Mouse (Mus musculus) hindbrain, embryonic 16.5 days (tissue): ENCODE measurements around the gene 5330417C22Rik. TPM values are rescaled to one million over a fixed set of nuclear protein-coding genes. Genes with fewer than 3 reads are reported as not detected.

ENCODE experiments used
- ATAC-seq: fragments of 200-750 bp; cut with Nextera tagmentation; 2 replicates; pipeline ENCODE4 v1.8.0; 2017; ENCODE audit warnings: moderate TSS enrichment, moderate library complexity
- H3K27ac ChIP-seq: fragments of 300-500 bp; sonication (generic); 2 replicates; pipeline ENCODE4 v1.5.1; 2014; ENCODE audit warnings: low read depth, mild to moderate bottlenecking, control low read depth, low read length, moderate library complexity
- H3K27me3 ChIP-seq: fragments of 300-500 bp; sonication (generic); replicated peaks from 2 replicates; pipeline ENCODE4 v1.6.1; 2014; ENCODE audit warnings: low read length; ENCODE audit not compliant: control insufficient read depth, insufficient read depth
- H3K36me3 ChIP-seq: fragments of 300-500 bp; sonication (generic); 2 replicates; pipeline ENCODE4 v1.6.1; 2014; ENCODE audit warnings: mild to moderate bottlenecking, low read length, moderate library complexity, mixed read lengths; ENCODE audit not compliant: control insufficient read depth, insufficient read depth
- H3K4me1 ChIP-seq: fragments of 300-500 bp; sonication (generic); 2 replicates; pipeline ENCODE4 v1.6.1; 2014; ENCODE audit warnings: low read depth, low read length; ENCODE audit not compliant: control insufficient read depth, insufficient read depth
- H3K4me2 ChIP-seq: fragments of 300-500 bp; sonication (generic); 2 replicates; pipeline ENCODE4 v1.6.1; 2014; ENCODE audit warnings: mild to moderate bottlenecking, low read length, control low read depth, moderate library complexity
- H3K4me3 ChIP-seq: fragments of 300-500 bp; sonication (generic); 2 replicates; pipeline ENCODE4 v1.5.1; 2014; ENCODE audit warnings: mild to moderate bottlenecking, low read length, control low read depth, moderate library complexity
- H3K9ac ChIP-seq: fragments of 300-500 bp; sonication (generic); 2 replicates; pipeline ENCODE4 v1.6.1; 2014; ENCODE audit warnings: low read depth, mild to moderate bottlenecking, control low read depth, low read length, moderate library complexity
- H3K9me3 ChIP-seq: fragments of 300-500 bp; sonication (generic); 2 replicates; pipeline ENCODE4 v1.6.1; 2014; ENCODE audit warnings: mild to moderate bottlenecking, low read length, moderate library complexity; ENCODE audit not compliant: control insufficient read depth
- WGBS: fragments of 180-500 bp; shearing (Covaris S2); extraction: QIAGEN DNeasy Blood & Tissue Kit; methylation state at CpG from one replicate; pipeline ENCODE4 v1.1.7; 2014; 5-methylcytosine and 5-hydroxymethylcytosine counted together
- polyA plus RNA-seq: library from polyadenylated mRNA; unstranded; fragments of >200 nt; fragmentation: Nextera tagmentation; extraction: Ambion mirVana; gene quantifications from 2 replicates; pipeline ENCODE4 v1.2.1, GENCODE M21; 2015

The 5330417C22Rik gene
- polyA plus RNA-seq, 1 experiment from 2014 or later = 18.5 TPM

- peaks cover 19% of the 10 kb centered on the region for H3K36me3 ChIP-seq
- no peak overlapping the region for H3K4me2 ChIP-seq
- peaks cover 3% of the 10 kb centered on the region; the same call in 1 of the 2 replicates for H3K4me1 ChIP-seq
These were observed 103.0 kb downstream of the 5330417C22Rik start for GRCm38 (mm10) chr3:108433188-108433880.

DNA sequence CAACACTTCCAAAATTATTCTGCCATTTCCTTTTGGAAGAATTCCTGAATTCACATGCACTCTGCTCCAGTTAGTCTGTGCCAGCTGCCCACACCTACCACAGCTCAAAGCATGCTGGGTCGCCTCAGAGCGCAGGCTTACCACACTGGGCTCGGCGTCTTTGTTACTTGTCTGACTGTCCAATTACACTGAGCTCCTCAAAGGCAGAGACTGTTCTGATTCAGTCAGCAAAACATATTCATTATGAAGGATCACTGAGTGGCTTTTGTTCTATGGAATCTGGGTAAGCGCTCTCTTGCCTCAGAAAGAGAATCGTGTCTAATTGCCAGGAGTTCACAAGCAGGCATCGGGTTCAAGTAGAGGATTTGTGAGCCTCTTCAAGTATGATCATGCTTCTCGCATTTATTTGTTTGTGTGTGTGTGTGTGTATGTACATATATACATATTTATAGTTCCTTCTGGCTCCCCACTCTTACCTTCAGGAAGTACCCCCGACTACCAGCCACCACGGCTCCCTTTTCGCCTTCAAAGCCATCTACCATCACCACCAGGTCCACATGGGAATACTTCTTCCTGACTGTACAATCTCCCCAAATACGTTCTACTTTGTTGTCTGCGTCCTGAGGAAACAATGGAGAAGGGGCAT, 103.7 kb downstream of the 5330417C22Rik start:
- Histone ChIP-seq H3K27me3 (no peaks in the 10 kb centered on the region), H3K36me3 (peaks cover 26% of the 10 kb centered on the region), H3K27ac (peak overlapping the region; percentile 68), H3K4me3 (no peak overlapping the region), H3K4me1 (peaks cover 3% of the 10 kb centered on the region; the same call in 1 of the 2 replicates), H3K4me2 (no peak overlapping the region), H3K9ac (no peak overlapping the region), H3K9me3 (no peaks in the 10 kb centered on the region)
- WGBS = 23% methylated on average over 13 of the region's 13 CpGs
- no peak; the same call in 1 of the 2 replicates for ATAC-seq

More at GRCm38 (mm10) chr3:108433188-108433880, 103.0 kb downstream of the 5330417C22Rik start:
- ATAC-seq = peak; percentile 91
- no peak overlapping the region; the same call in 1 of the 2 replicates for H3K9ac ChIP-seq
- H3K4me3 ChIP-seq = no peak overlapping the region
- H3K27me3 ChIP-seq = no peaks in the 10 kb centered on the region
- H3K9me3 ChIP-seq = no peaks in the 10 kb centered on the region
- H3K27ac ChIP-seq = peak overlapping the region; percentile 68
- 19% methylated on average over 18 of the region's 18 CpGs for WGBS

DNA sequence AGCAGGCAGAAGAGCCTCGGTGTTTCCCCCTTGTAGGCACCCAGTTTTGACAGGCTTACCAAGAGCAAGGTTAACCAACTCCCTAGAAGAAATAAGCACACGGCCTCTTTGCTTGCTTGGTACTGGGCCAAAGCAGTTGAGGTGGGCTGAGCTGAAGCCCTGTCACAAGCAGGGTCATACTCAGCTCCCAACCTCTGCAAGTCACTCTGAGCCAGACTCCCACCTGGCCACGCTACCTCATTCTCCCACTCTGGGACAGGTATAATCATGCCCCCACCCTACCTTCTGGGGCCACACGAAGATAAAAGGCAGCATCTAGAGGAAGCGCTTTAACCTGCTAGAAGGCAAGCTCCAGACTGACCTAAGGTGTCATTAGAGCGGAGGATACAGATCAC, 110.7 kb downstream of the 5330417C22Rik start:
- peaks cover 23% of the 10 kb centered on the region for H3K4me1 ChIP-seq
- no peak overlapping the region; the same call in 1 of the 2 replicates for H3K27ac ChIP-seq
- 57% methylated on average over 6 of the region's 6 CpGs for WGBS
- peaks cover 42% of the 10 kb centered on the region for H3K36me3 ChIP-seq
- no peak for ATAC-seq
- H3K4me2 ChIP-seq = no peak overlapping the region
- no peak overlapping the region for H3K4me3 ChIP-seq
- no peak overlapping the region for H3K9ac ChIP-seq
- H3K27me3 ChIP-seq = no peaks in the 10 kb centered on the region
- no peaks in the 10 kb centered on the region for H3K9me3 ChIP-seq

GRCm38 (mm10) chr3:108424944-108425623, 111.3 kb downstream of the 5330417C22Rik start:
- H3K27ac ChIP-seq = peak overlapping the region; percentile 21; the same call in 1 of the 2 replicates
- peaks cover 23% of the 10 kb centered on the region for H3K4me1 ChIP-seq
- no peak overlapping the region for H3K4me3 ChIP-seq
- no peak overlapping the region for H3K9ac ChIP-seq
- WGBS = 35% methylated on average over 7 of the region's 7 CpGs
- no peak overlapping the region for H3K4me2 ChIP-seq
- ATAC-seq = no peak
- H3K9me3 ChIP-seq = no peaks in the 10 kb centered on the region
- H3K27me3 ChIP-seq = no peaks in the 10 kb centered on the region
- H3K36me3 ChIP-seq = peaks cover 42% of the 10 kb centered on the region

DNA sequence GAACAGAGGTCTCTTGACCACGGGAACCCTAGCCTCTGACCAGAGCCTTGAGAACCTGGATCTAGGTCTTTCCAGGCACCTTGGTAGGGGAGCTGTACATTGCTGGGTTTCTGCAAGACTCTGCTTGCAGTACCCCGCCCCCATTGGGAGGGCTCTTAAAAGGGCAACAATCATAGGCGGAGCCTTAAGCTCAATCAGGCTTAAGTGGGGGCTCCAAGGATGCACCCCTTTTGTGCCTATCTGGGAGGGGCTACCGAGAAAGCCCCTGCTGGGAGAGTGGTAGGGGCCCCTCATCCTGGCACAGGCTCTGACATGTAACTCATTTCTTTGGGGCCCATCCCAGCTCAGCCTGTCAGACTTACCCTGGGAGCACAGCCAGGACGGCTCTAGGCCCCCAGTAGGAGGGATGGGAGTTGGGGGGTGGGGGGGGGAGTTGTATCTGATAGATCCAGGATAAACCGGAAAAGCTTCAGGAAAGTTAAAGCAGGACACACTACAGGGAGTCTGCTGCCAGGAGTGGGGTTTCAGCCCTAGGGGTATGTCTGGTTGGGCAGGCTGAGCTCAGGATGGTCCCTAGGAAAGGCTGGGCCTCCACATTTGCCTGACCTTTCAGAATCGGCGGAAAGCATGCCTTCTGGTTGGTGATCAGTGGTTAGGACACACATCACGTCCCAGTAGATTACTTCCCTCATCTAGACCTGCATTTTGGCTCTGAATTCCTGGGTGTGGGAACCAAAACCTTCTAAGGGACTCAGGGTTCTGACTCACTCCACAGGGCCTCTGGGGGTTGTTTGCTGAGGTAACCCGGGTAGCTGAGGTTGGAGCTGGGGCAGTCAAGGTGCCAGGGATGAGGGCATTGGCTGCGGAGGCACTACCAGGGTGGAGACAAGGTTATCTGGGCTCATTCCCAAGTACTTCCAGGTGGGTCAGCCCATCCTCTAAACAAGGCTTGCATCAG, 112.2 kb downstream of the 5330417C22Rik start:
- peaks cover 36% of the 10 kb centered on the region for H3K36me3 ChIP-seq
- H3K4me2 ChIP-seq = peak overlapping the region; percentile 50
- H3K27me3 ChIP-seq = no peaks in the 10 kb centered on the region
- peak overlapping the region; percentile 19 for H3K9ac ChIP-seq
- peak overlapping the region; percentile 32 for H3K27ac ChIP-seq
- peaks cover 23% of the 10 kb centered on the region for H3K4me1 ChIP-seq
- WGBS = 17% methylated on average over 11 of the region's 11 CpGs
- H3K4me3 ChIP-seq = peak overlapping the region; percentile 25; the same call in 1 of the 2 replicates
- no peaks in the 10 kb centered on the region for H3K9me3 ChIP-seq
- peak; percentile 87 for ATAC-seq

GRCm38 (mm10) chr3:108423006-108423405, 113.3 kb downstream of the 5330417C22Rik start:
- Histone ChIP-seq H3K36me3 (peaks cover 25% of the 10 kb centered on the region), H3K27me3 (no peaks in the 10 kb centered on the region), H3K4me3 (no peak overlapping the region), H3K9ac (peak overlapping the region; percentile 19; the same call in 1 of the 2 replicates), H3K9me3 (no peaks in the 10 kb centered on the region), H3K27ac (no peak overlapping the region), H3K4me2 (peak overlapping the region; percentile 50), H3K4me1 (peaks cover 23% of the 10 kb centered on the region)
- ATAC-seq = 0 out of 2 replicates have a peak, but pooled peaks have one; percentile 3
- 20% methylated on average over 6 of the region's 6 CpGs for WGBS

DNA sequence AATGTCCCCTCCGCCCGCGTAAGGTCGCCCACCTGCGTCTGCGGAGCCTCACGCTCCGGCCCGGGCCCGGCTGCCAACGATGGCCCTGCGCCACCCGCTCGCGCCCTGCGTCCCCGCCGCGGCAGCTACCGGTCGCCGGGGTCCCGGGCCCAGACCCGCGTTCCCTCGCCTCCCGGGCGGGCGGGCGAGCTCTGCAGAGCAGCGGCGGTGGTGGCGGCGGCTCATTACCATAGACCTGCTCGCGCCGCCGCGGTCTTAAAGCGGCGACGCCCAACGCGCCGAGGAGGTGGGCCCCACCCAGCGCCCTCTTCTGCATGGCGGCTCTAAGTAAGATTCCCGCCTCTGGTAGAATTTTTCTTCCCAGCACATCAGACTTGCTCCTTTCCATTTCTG, 120.5 kb downstream of the 5330417C22Rik start:
- H3K4me1 ChIP-seq = peaks cover 30% of the 10 kb centered on the region
- peaks cover 21% of the 10 kb centered on the region for H3K36me3 ChIP-seq
- peak overlapping the region; percentile 91 for H3K27ac ChIP-seq
- peak overlapping the region; percentile 91 for H3K4me2 ChIP-seq
- peak; percentile 83 for ATAC-seq
- under 1% methylated on average over 48 of the region's 48 CpGs for WGBS
- peak overlapping the region; percentile 96 for H3K9ac ChIP-seq
- no peaks in the 10 kb centered on the region; the same call in 1 of the 2 replicates for H3K9me3 ChIP-seq
- H3K27me3 ChIP-seq = no peaks in the 10 kb centered on the region; the same call in 1 of the 2 replicates
- H3K4me3 ChIP-seq = peak overlapping the region; percentile 82
